Mouse (Mus musculus) hindbrain, embryonic 11.5 days (tissue): ENCODE results near the gene Cdc20. TPM values are rescaled to one million over a fixed set of nuclear protein-coding genes. Genes with fewer than 3 reads are reported as not detected.

Experiments used
- ATAC-seq: fragments of 200-750 bp; cut with Nextera tagmentation; 2 replicates; pipeline ENCODE4 v1.8.0; 2017; ENCODE audit warnings: mild to moderate bottlenecking, moderate TSS enrichment, moderate library complexity; ENCODE audit not compliant: low FRiP score
- DNase-seq: peaks from one replicate; pipeline ENCODE4 v3.0.0-alpha.2; 2015; ENCODE audit warnings: low spot score
- H3K27ac ChIP-seq: fragments of 300-500 bp; sonication (generic); 2 replicates; pipeline ENCODE4 v1.5.1; 2014; ENCODE audit warnings: mild to moderate bottlenecking, low read depth, low read length
- H3K27me3 ChIP-seq: fragments of 300-500 bp; sonication (generic); 2 replicates; pipeline ENCODE4 v1.6.1; 2014; ENCODE audit warnings: mild to moderate bottlenecking, low read length, moderate library complexity, mixed read lengths; ENCODE audit not compliant: control insufficient read depth, insufficient read depth
- H3K36me3 ChIP-seq: fragments of 300-500 bp; sonication (generic); 2 replicates; pipeline ENCODE4 v1.6.1; 2014; ENCODE audit warnings: mild to moderate bottlenecking, low read length, moderate library complexity, mixed read lengths; ENCODE audit not compliant: control insufficient read depth, insufficient read depth
- H3K4me1 ChIP-seq: fragments of 300-500 bp; sonication (generic); replicated peaks from 2 replicates; pipeline ENCODE4 v1.6.1; 2014; ENCODE audit warnings: low read length, mixed read lengths; ENCODE audit not compliant: control insufficient read depth, insufficient read depth
- H3K4me2 ChIP-seq: fragments of 300-500 bp; sonication (generic); replicated peaks from 2 replicates; pipeline ENCODE4 v1.6.1; 2014; ENCODE audit warnings: mild to moderate bottlenecking, low read depth, low read length
- H3K4me3 ChIP-seq: fragments of 300-500 bp; sonication (generic); 2 replicates; pipeline ENCODE4 v1.5.1; 2014; ENCODE audit warnings: low read depth, low read length
- H3K9ac ChIP-seq: fragments of 300-500 bp; sonication (generic); 2 replicates; pipeline ENCODE4 v1.6.1; 2014; ENCODE audit warnings: low read depth, low read length
- H3K9me3 ChIP-seq: fragments of 300-500 bp; sonication (generic); 2 replicates; pipeline ENCODE4 v1.6.1; 2016; ENCODE audit warnings: low read length; ENCODE audit not compliant: control insufficient read depth
- WGBS: fragments of 180-500 bp; shearing (Covaris S2); extraction: QIAGEN DNeasy Blood & Tissue Kit; methylation state at CpG from one replicate; pipeline ENCODE4 v1.1.7; 2014; 5-methylcytosine and 5-hydroxymethylcytosine counted together
- polyA plus RNA-seq: library from polyadenylated mRNA; unstranded; fragments of >200 nt; fragmentation: Nextera tagmentation; extraction: Ambion mirVana; gene quantifications from 2 replicates; pipeline ENCODE4 v1.2.1, GENCODE M21; 2014

The Cdc20 gene
- polyA plus RNA-seq, 1 experiment from 2014 or later = 236 TPM

- DNase-seq (peak; percentile 31), ATAC-seq (peak; percentile 80)
- Histone ChIP-seq H3K4me1 (0 out of 2 replicates have a peak, but pooled peaks cover 3% of the 10 kb centered on the region), H3K4me3 (peak overlapping the region; percentile 39), H3K27me3 (no peaks in the 10 kb centered on the region; the same call in 1 of the 2 replicates), H3K9me3 (no peaks in the 10 kb centered on the region), H3K27ac (no peak overlapping the region), H3K4me2 (peak overlapping the region; percentile 65), H3K36me3 (no peaks in the 10 kb centered on the region), H3K9ac (peak overlapping the region; percentile 49; the same call in 1 of the 2 replicates)
- WGBS = 21% methylated on average over 18 of the region's 18 CpGs
Observed at GRCm38 (mm10) chr4:118445781-118446414, 8.7 kb upstream of the Cdc20 start.

DNA sequence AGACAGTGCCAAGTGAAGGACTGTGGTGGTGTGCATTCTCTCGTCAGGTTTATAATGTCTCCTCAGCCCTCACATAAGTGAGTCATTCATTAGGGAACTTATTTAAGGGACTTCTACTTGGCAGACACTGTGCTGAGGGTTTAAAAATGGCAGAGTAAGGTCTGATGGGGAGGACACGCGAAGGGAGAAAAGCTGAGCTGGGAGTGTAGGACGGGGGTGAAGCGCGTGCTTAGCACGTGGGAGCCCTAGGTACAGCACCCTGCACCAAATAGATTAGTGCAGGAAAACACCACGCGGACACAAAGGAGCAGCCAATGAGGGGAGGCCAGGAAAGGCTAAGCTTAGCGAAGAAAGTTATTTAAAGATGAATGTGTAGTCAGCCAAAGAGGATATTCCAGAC is 7.9 kb upstream of the Cdc20 start:
- no peak overlapping the region for H3K27ac ChIP-seq
- no peak overlapping the region for H3K4me3 ChIP-seq
- no peaks in the 10 kb centered on the region; the same call in 1 of the 2 replicates for H3K27me3 ChIP-seq
- H3K4me2 ChIP-seq = no peak overlapping the region
- no peaks in the 10 kb centered on the region for H3K36me3 ChIP-seq
- H3K9ac ChIP-seq = no peak overlapping the region
- no peaks in the 10 kb centered on the region for H3K9me3 ChIP-seq
- no peak for DNase-seq
- no peak for ATAC-seq
- H3K4me1 ChIP-seq = 0 out of 2 replicates have a peak, but pooled peaks cover 3% of the 10 kb centered on the region
- WGBS = 84% methylated on average over 10 of the region's 10 CpGs

- peak; percentile 59 for DNase-seq
Observed at GRCm38 (mm10) chr4:118437829-118438253, 689 bp upstream of the Cdc20 start.

DNA sequence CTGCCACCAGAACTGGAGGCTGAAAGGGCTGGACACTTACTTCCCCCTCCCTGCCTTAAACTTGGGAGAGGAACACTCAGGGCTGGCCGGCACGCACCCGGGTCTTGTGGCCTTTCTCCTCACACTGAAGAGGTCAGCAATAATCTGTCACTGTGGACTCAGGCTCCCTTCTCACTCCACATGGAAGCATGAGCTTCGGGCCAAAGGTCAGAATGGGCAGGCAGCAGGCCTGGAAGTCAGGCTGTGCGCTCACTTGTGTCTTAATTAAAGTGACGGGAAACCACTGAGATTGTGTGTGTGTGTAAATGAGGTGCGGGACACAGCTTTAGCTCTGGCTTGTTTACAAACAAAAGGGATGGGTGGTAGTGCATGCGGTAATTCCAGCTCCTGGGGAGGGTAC is 4.8 kb downstream of the Cdc20 start:
- WGBS = 48% methylated on average over 8 of the region's 8 CpGs
- ATAC-seq = no peak
- Histone ChIP-seq H3K4me1 (peaks cover 15% of the 10 kb centered on the region; the same call in 1 of the 2 replicates), H3K4me3 (no peak overlapping the region), H3K36me3 (0 out of 2 replicates have a peak, but pooled peaks cover 9% of the 10 kb centered on the region), H3K27ac (no peak overlapping the region), H3K9ac (no peak overlapping the region), H3K9me3 (no peaks in the 10 kb centered on the region), H3K4me2 (no peak overlapping the region), H3K27me3 (no peaks in the 10 kb centered on the region)
- DNase-seq = no peak

More at GRCm38 (mm10) chr4:118437829-118438253, 689 bp upstream of the Cdc20 start:
- ATAC-seq = peak; percentile 34; the same call in 1 of the 2 replicates
- Histone ChIP-seq H3K4me3 (peak overlapping the region; percentile 69), H3K4me2 (peak overlapping the region; percentile 92), H3K4me1 (peaks cover 11% of the 10 kb centered on the region; the same call in 1 of the 2 replicates), H3K36me3 (0 out of 2 replicates have a peak, but pooled peaks cover 4% of the 10 kb centered on the region), H3K9me3 (no peaks in the 10 kb centered on the region), H3K9ac (peak overlapping the region; percentile 64), H3K27me3 (no peaks in the 10 kb centered on the region), H3K27ac (peak overlapping the region; percentile 79)
- WGBS = 8% methylated on average over 12 of the region's 12 CpGs

- Histone ChIP-seq H3K9ac (no peak overlapping the region), H3K9me3 (no peaks in the 10 kb centered on the region), H3K4me3 (no peak overlapping the region), H3K27ac (no peak overlapping the region), H3K36me3 (0 out of 2 replicates have a peak, but pooled peaks cover 8% of the 10 kb centered on the region), H3K27me3 (no peaks in the 10 kb centered on the region), H3K4me1 (peaks cover 4% of the 10 kb centered on the region; the same call in 1 of the 2 replicates), H3K4me2 (no peak overlapping the region)
- DNase-seq (no peak), ATAC-seq (no peak)
- WGBS = 54% methylated on average over 7 of the region's 7 CpGs
Observed at GRCm38 (mm10) chr4:118429215-118429895, 7.8 kb downstream of the Cdc20 start.

- H3K27me3 ChIP-seq = no peaks in the 10 kb centered on the region
- H3K9me3 ChIP-seq = no peaks in the 10 kb centered on the region
- peaks cover 4% of the 10 kb centered on the region; the same call in 1 of the 2 replicates for H3K4me1 ChIP-seq
- WGBS = 49% methylated on average over 15 of the region's 15 CpGs
- 0 out of 2 replicates have a peak, but pooled peaks cover 7% of the 10 kb centered on the region for H3K36me3 ChIP-seq
- no peak overlapping the region for H3K27ac ChIP-seq
- H3K4me2 ChIP-seq = peak overlapping the region; percentile 85
- DNase-seq (no peak), ATAC-seq (peak; percentile 12; the same call in 1 of the 2 replicates)
- H3K9ac ChIP-seq = peak overlapping the region; percentile 74
- H3K4me3 ChIP-seq = peak overlapping the region; percentile 59
Observed at GRCm38 (mm10) chr4:118428531-118429214, 8.5 kb downstream of the Cdc20 start.

DNA sequence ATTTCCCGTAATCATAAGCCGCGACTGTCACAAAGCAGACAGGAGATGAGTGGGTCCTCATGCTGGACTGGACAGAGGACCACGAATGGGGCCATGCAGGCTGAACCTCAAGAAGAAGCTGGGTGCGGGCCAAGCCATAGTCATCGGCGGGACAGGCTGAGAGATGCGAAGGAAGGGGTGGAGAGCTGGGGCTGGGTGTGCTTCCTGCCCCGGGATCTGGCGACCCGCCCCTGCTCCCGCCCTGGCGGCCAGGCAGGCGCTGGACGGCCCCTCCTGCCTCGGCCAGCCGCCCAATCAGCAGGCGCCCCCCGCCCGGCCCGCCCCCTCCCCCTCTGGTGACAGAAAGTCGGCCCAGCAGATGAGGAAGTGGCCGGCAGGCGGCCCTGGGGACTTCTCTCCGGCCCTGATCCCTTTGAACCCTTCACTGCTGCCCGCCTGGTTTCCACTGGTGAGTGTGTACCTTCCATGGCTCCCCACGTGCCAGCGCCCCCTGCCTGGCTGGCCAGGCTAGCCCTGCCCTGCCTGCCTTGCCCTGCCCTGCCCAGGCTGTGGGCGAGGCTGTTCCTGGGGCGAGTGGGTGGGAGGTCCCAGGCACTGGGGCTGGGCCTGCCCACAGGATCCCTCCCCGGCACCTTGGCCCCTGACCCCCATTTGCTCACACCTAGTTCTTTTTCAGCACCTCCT is 9.2 kb downstream of the Cdc20 start, which contains the start of gene Elovl1:
Gene Elovl1 (plus strand): TSS at position 326 of the 684 bp plus-strand sequence.
- Histone ChIP-seq H3K4me2 (peak within 1 kb of the TSS; percentile 85), H3K9me3 (no peaks in the 10 kb centered on the region), H3K27me3 (no peaks in the 10 kb centered on the region), H3K27ac (peak within 1 kb of the TSS; percentile 60), H3K36me3 (0 out of 2 replicates have a peak, but pooled peaks cover 5% of the 10 kb centered on the region), H3K4me3 (peak within 1 kb of the TSS; percentile 59), H3K4me1 (peaks cover 4% of the 10 kb centered on the region; the same call in 1 of the 2 replicates), H3K9ac (peak within 1 kb of the TSS; percentile 74)
- DNase-seq = peak; percentile 86
- WGBS = under 1% methylated on average over 21 of the region's 31 CpGs
- peak; percentile 95 for ATAC-seq

DNA sequence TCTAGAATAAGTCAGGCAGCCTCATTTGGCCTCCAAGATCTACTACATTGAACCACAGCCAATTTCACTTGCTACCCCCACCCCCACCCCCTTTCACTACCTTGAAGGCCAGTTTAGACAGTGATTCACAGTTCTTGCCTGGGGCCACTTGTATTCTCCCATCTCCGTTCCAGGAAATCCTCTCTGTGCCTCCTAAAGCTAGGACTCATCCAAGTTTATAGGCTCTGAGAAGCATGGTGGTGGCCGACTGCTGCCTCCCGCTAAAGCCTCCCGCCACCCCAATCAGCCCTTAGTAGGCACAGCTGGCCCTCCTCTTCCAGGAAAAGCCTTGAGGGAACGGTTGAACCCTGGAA is 9.8 kb downstream of the Cdc20 start:
- ATAC-seq = no peak

More for the DNA sequence above, 9.8 kb downstream of the Cdc20 start:
- WGBS = 3% methylated on average over 5 of the region's 5 CpGs
- Histone ChIP-seq H3K4me1 (peaks cover 4% of the 10 kb centered on the region; the same call in 1 of the 2 replicates), H3K27ac (peak overlapping the region; percentile 60), H3K27me3 (no peaks in the 10 kb centered on the region), H3K4me2 (peak overlapping the region; percentile 85), H3K9ac (peak overlapping the region; percentile 74), H3K36me3 (0 out of 2 replicates have a peak, but pooled peaks cover 2% of the 10 kb centered on the region), H3K9me3 (no peaks in the 10 kb centered on the region), H3K4me3 (peak overlapping the region; percentile 59)
- DNase-seq = no peak
